Mouse (Mus musculus) E14TG2a.4 (cell line): ENCODE results near the gene Lyrm1.

Source experiments
- CTCF ChIP-seq: conservative IDR thresholded peaks from 2 replicates; pipeline ENCODE4 v1.5.1; 2014; ENCODE audit warnings: low read length
- NANOG ChIP-seq: IDR thresholded peaks from 2 replicates; pipeline ENCODE4 v1.6.1; 2014; ENCODE audit warnings: borderline replicate concordance, low read length, mixed read lengths
- POU5F1 ChIP-seq: IDR thresholded peaks from 2 replicates; pipeline ENCODE4 v1.6.1; 2014; ENCODE audit warnings: low read length, borderline replicate concordance

GRCm38 (mm10) chr7:119928783-119929440, 33.3 kb downstream of the Lyrm1 start:
- TF ChIP-seq CTCF (no peak), POU5F1 (no peak), NANOG (no peak)
